Mouse (Mus musculus) thymus, adult 2 months (tissue): ENCODE results near the gene Slc6a1.

ENCODE experiments used
- CTCF ChIP-seq: fragments of 200-500 bp; IDR thresholded peaks from 2 replicates; pipeline ENCODE4 v1.5.1; 2012; ENCODE audit warnings: mild to moderate bottlenecking, control low read depth, low read length, moderate library complexity, borderline replicate concordance; ENCODE audit not compliant: control insufficient read depth, poor library complexity, insufficient read depth; ENCODE audit errors: extremely low read depth
- POLR2A ChIP-seq: fragments of 200-500 bp; IDR thresholded peaks from 2 replicates; pipeline ENCODE4 v1.6.1; 2012; ENCODE audit warnings: mild to moderate bottlenecking, low read length, control low read depth, moderate library complexity; ENCODE audit not compliant: control insufficient read depth, poor library complexity, insufficient read depth; ENCODE audit errors: extremely low read depth

DNA sequence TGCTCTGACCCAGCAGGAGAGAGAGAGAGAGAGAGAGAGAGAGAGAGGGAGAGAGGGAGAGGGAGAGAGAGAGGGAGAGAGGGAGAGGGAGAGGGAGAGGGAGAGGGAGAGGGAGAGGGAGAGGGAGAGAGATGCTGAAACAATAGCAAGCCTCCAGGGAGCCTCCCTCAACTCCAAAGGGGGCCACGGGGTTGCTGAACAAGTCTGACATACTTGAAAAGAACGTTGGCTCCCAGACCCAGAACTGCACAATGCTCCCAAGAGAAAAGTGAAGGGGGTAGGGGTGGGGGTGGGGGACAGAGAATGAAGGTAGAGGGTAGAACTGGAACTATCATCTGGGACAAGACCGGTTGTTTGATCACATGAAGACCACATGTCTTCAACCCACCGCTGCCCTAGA, 14.5 kb upstream of the Slc6a1 start:
- TF ChIP-seq CTCF (no peak), POLR2A (no peak)
